Mouse (Mus musculus) ES-Bruce4 (cell line): Measurements from ENCODE around the gene Grid2.

ENCODE experiments used
- EP300 ChIP-seq: IDR thresholded peaks from 2 replicates; pipeline ENCODE4 v1.6.1; 2011; ENCODE audit warnings: low read depth, low read length; ENCODE audit not compliant: insufficient read depth
- POLR2A ChIP-seq: IDR thresholded peaks from one replicate; pipeline ENCODE4 v1.8.1; 2011; ENCODE audit warnings: low read length; ENCODE audit not compliant: insufficient read depth

DNA sequence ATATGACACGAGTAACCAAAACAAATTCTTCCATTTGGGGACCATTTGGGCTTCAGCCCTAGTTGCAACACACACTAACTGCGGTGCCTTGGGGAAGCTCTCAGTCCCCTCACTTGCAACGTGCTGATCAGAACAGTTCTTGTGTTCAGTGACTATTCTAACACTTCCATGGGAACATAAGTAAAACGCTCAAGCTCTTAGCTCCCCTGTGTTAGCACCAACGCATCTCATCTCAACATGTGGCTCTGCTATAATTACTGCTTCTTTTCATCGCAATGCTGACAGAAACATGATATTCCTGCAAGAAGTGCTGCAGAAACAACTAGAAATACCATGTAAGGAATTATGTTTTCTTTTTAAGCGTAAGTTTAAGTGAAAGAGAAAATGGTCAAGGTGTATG lies 1340.6 kb downstream of the Grid2 start:
- TF ChIP-seq POLR2A (no peak), EP300 (no peak)
